Mouse (Mus musculus) midbrain, embryonic 15.5 days (tissue): ENCODE measurements at regions not wholly inside any gene's neighbourhood (a gene's known extent, or its start where the extent isn't known, plus 50 kb on each side); places are given as distances from the start of the nearest gene placed in this dataset.

ENCODE experiments used
- ATAC-seq: fragments of 200-750 bp; cut with Nextera tagmentation; replicated peaks from 2 replicates; pipeline ENCODE4 v1.8.0; 2017; ENCODE audit warnings: moderate TSS enrichment
- H3K27ac ChIP-seq: fragments of 300-500 bp; sonication (generic); 2 replicates; pipeline ENCODE4 v1.5.1; 2015; ENCODE audit warnings: mild to moderate bottlenecking, inconsistent platforms
- H3K27me3 ChIP-seq: fragments of 300-500 bp; sonication (generic); replicated peaks from 2 replicates; pipeline ENCODE4 v1.6.1; 2015; ENCODE audit warnings: inconsistent platforms
- H3K36me3 ChIP-seq: fragments of 300-500 bp; sonication (generic); replicated peaks from 2 replicates; pipeline ENCODE4 v1.6.1; 2015; ENCODE audit warnings: inconsistent platforms
- H3K4me1 ChIP-seq: fragments of 300-500 bp; sonication (generic); 2 replicates; pipeline ENCODE4 v1.6.1; 2015; ENCODE audit warnings: inconsistent platforms
- H3K4me2 ChIP-seq: fragments of 300-500 bp; sonication (generic); 2 replicates; pipeline ENCODE4 v1.6.1; 2015; ENCODE audit warnings: inconsistent platforms, mild to moderate bottlenecking, moderate library complexity
- H3K4me3 ChIP-seq: fragments of 300-500 bp; sonication (generic); 2 replicates; pipeline ENCODE4 v1.5.1; 2015; ENCODE audit warnings: mild to moderate bottlenecking, inconsistent platforms
- H3K9ac ChIP-seq: fragments of 300-500 bp; sonication (generic); 2 replicates; pipeline ENCODE4 v1.6.1; 2015; ENCODE audit warnings: mild to moderate bottlenecking, inconsistent platforms
- H3K9me3 ChIP-seq: fragments of 300-500 bp; sonication (generic); 2 replicates; pipeline ENCODE4 v1.6.1; 2016; ENCODE audit warnings: inconsistent platforms
- WGBS: fragments of 180-500 bp; shearing (Covaris S2); methylation state at CpG from one replicate; pipeline ENCODE4 v1.1.7; 2015; ENCODE audit warnings: mixed read lengths; 5-methylcytosine and 5-hydroxymethylcytosine counted together

DNA sequence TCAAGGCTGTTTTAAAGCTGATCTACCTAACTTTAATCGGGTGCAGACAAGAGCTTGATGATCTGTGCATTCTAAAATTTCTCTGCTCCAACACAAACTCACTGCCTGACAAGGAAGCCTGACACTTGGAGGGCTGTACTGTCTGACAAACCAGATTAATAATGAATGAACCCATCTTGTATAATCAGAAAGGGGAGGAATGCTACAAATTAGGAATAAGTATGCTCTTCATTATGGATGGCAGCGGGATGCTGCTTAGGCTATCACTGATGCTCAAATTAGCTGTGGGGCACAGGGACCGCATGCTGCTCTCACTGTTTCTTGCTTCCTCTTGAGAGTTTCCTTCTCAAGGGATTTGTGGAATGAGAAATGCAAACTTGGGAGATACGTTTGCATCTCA lies 213.8 kb upstream of the Veph1 start:
- WGBS = 50% methylated on average over 4 of the region's 4 CpGs
- Histone ChIP-seq H3K9ac (no peak overlapping the region), H3K4me3 (no peak overlapping the region), H3K36me3 (no peaks in the 10 kb centered on the region), H3K4me1 (0 out of 2 replicates have a peak, but pooled peaks cover 2% of the 10 kb centered on the region), H3K9me3 (no peaks in the 10 kb centered on the region), H3K27me3 (no peaks in the 10 kb centered on the region), H3K27ac (no peak overlapping the region), H3K4me2 (no peak overlapping the region)
- ATAC-seq = peak; percentile 67; the same call in 1 of the 2 replicates

- H3K4me1 ChIP-seq = 0 out of 2 replicates have a peak, but pooled peaks cover 2% of the 10 kb centered on the region
- H3K4me3 ChIP-seq = no peak overlapping the region
- no peak overlapping the region for H3K4me2 ChIP-seq
- H3K27ac ChIP-seq = no peak overlapping the region
- no peaks in the 10 kb centered on the region for H3K27me3 ChIP-seq
- H3K9me3 ChIP-seq = no peaks in the 10 kb centered on the region
- no peaks in the 10 kb centered on the region for H3K36me3 ChIP-seq
- H3K9ac ChIP-seq = no peak overlapping the region
- ATAC-seq = no peak
Observed at GRCm38 (mm10) chr3:66506125-66506524, 209.5 kb upstream of the Veph1 start.

GRCm38 (mm10) chr3:66505476-66506076 lies 208.9 kb upstream of the Veph1 start:
- WGBS = 48% methylated on average over 6 of the region's 6 CpGs
- Histone ChIP-seq H3K9ac (no peak overlapping the region), H3K36me3 (no peaks in the 10 kb centered on the region), H3K4me2 (no peak overlapping the region), H3K27ac (no peak overlapping the region), H3K9me3 (no peaks in the 10 kb centered on the region), H3K4me1 (0 out of 2 replicates have a peak, but pooled peaks cover 2% of the 10 kb centered on the region), H3K4me3 (no peak overlapping the region), H3K27me3 (no peaks in the 10 kb centered on the region)
- 0 out of 2 replicates have a peak, but pooled peaks have one; percentile 32 for ATAC-seq

- Histone ChIP-seq H3K36me3 (no peaks in the 10 kb centered on the region), H3K9ac (no peak overlapping the region), H3K4me1 (0 out of 2 replicates have a peak, but pooled peaks cover 2% of the 10 kb centered on the region), H3K4me3 (no peak overlapping the region), H3K27ac (no peak overlapping the region), H3K27me3 (no peaks in the 10 kb centered on the region), H3K4me2 (no peak overlapping the region), H3K9me3 (no peaks in the 10 kb centered on the region)
- WGBS = 71% methylated on average over 6 of the region's 6 CpGs
- ATAC-seq = no peak
Observed at GRCm38 (mm10) chr3:66504717-66505116, 208.1 kb upstream of the Veph1 start.

DNA sequence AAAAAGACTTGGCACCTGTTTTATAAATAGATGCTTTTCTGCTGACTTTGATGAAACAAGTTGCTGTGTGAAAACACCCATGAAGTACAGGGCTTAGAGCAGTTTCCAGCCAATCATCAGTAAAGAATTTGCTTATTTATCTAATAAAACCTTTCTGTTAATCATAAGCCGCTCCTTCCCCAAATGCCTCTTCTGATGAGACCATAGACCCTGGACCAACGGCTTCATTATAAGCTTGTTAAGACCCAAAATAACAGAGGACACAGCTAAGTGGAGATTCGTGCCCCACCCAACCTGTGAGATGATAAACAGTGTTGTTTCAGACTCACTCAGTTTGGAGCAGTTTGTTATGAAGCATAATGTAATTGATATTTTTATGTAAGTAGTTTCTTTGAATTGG lies 207.0 kb upstream of the Veph1 start:
- H3K4me2 ChIP-seq = no peak overlapping the region
- H3K4me1 ChIP-seq = 0 out of 2 replicates have a peak, but pooled peaks cover 2% of the 10 kb centered on the region
- WGBS = 89% methylated on average over 3 of the region's 3 CpGs
- H3K27me3 ChIP-seq = no peaks in the 10 kb centered on the region
- H3K36me3 ChIP-seq = no peaks in the 10 kb centered on the region
- no peak overlapping the region for H3K4me3 ChIP-seq
- no peak overlapping the region for H3K9ac ChIP-seq
- no peak for ATAC-seq
- no peaks in the 10 kb centered on the region for H3K9me3 ChIP-seq
- H3K27ac ChIP-seq = no peak overlapping the region

- Histone ChIP-seq H3K27ac (no peak overlapping the region), H3K4me2 (no peak overlapping the region), H3K36me3 (no peaks in the 10 kb centered on the region), H3K9ac (no peak overlapping the region), H3K4me3 (no peak overlapping the region), H3K9me3 (no peaks in the 10 kb centered on the region), H3K4me1 (0 out of 2 replicates have a peak, but pooled peaks cover 2% of the 10 kb centered on the region), H3K27me3 (no peaks in the 10 kb centered on the region)
- 82% methylated on average over 4 of the region's 4 CpGs for WGBS
- no peak for ATAC-seq
Observed at GRCm38 (mm10) chr3:66501865-66502264, 205.2 kb upstream of the Veph1 start.

- 80% methylated on average over 2 of the region's 2 CpGs for WGBS
- H3K9me3 ChIP-seq = no peaks in the 10 kb centered on the region
- no peak for ATAC-seq
Observed at GRCm38 (mm10) chr3:66494442-66495113, 197.9 kb upstream of the Veph1 start.

DNA sequence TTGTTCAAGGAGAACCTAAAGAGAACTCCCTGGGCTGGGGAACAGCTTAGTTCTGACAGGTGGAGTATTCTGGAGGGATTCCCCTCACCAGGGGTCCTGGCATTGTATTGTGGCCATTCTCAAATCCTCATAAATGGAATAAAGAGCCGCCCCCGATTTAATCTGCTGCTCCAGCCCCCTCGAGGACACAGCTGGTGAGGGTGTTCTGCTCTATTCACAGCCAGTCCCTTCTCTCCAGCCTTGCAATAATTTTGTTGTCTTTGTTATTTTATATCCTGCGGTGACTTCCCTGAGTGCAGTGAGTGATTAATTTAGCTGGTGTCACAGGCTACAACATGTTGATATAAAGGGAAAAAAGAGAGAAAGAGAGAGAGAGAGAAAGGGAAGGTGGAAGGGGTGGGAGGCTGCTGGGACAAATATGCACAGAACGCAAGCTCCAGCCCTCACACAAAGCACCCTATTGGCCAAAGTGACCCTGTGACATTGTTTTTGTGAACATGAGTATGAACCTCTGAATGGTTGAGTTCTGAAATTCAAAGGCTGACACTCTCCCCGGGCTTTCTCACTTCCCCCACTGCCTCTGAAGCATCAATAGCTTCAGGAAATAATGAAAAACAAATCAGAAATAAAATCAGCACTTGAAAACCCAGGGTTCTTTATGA lies 194.2 kb upstream of the Veph1 start:
- 13% methylated on average over 6 of the region's 6 CpGs for WGBS
- Histone ChIP-seq H3K9ac (no peak overlapping the region), H3K36me3 (no peaks in the 10 kb centered on the region), H3K4me3 (no peak overlapping the region), H3K27me3 (no peaks in the 10 kb centered on the region), H3K9me3 (no peaks in the 10 kb centered on the region), H3K4me1 (peaks cover 3% of the 10 kb centered on the region; the same call in 1 of the 2 replicates), H3K4me2 (no peak overlapping the region), H3K27ac (no peak overlapping the region)
- ATAC-seq = no peak

More at GRCm38 (mm10) chr3:66494442-66495113, 197.9 kb upstream of the Veph1 start:
- H3K4me1 ChIP-seq = peaks cover 3% of the 10 kb centered on the region; the same call in 1 of the 2 replicates
- H3K9ac ChIP-seq = no peak overlapping the region
- no peaks in the 10 kb centered on the region for H3K27me3 ChIP-seq
- H3K36me3 ChIP-seq = no peaks in the 10 kb centered on the region
- no peak overlapping the region for H3K4me2 ChIP-seq
- H3K27ac ChIP-seq = no peak overlapping the region
- no peak overlapping the region for H3K4me3 ChIP-seq

GRCm38 (mm10) chr3:66488724-66489123 lies 192.1 kb upstream of the Veph1 start:
- H3K9me3 ChIP-seq = no peaks in the 10 kb centered on the region
- 31% methylated on average over 7 of the region's 7 CpGs for WGBS
- no peaks in the 10 kb centered on the region for H3K36me3 ChIP-seq
- H3K9ac ChIP-seq = no peak overlapping the region
- H3K27ac ChIP-seq = no peak overlapping the region
- no peak for ATAC-seq
- H3K4me1 ChIP-seq = peaks cover 3% of the 10 kb centered on the region; the same call in 1 of the 2 replicates
- no peak overlapping the region for H3K4me2 ChIP-seq
- no peaks in the 10 kb centered on the region for H3K27me3 ChIP-seq
- no peak overlapping the region for H3K4me3 ChIP-seq

GRCm38 (mm10) chr3:66486658-66487057 lies 190.0 kb upstream of the Veph1 start:
- Histone ChIP-seq H3K4me2 (no peak overlapping the region), H3K4me3 (no peak overlapping the region), H3K27ac (no peak overlapping the region), H3K4me1 (peaks cover 3% of the 10 kb centered on the region; the same call in 1 of the 2 replicates), H3K27me3 (no peaks in the 10 kb centered on the region), H3K36me3 (no peaks in the 10 kb centered on the region), H3K9me3 (no peaks in the 10 kb centered on the region), H3K9ac (no peak overlapping the region)
- ATAC-seq = no peak

GRCm38 (mm10) chr3:66486184-66486583 lies 189.5 kb upstream of the Veph1 start:
- no peaks in the 10 kb centered on the region for H3K27me3 ChIP-seq
- H3K9ac ChIP-seq = no peak overlapping the region
- no peak overlapping the region for H3K4me3 ChIP-seq
- no peak overlapping the region for H3K4me2 ChIP-seq
- no peaks in the 10 kb centered on the region for H3K9me3 ChIP-seq
- WGBS = 86% methylated on average over 1 of the region's 1 CpGs
- no peaks in the 10 kb centered on the region for H3K36me3 ChIP-seq
- H3K4me1 ChIP-seq = peaks cover 3% of the 10 kb centered on the region; the same call in 1 of the 2 replicates
- no peak overlapping the region for H3K27ac ChIP-seq
- no peak for ATAC-seq

DNA sequence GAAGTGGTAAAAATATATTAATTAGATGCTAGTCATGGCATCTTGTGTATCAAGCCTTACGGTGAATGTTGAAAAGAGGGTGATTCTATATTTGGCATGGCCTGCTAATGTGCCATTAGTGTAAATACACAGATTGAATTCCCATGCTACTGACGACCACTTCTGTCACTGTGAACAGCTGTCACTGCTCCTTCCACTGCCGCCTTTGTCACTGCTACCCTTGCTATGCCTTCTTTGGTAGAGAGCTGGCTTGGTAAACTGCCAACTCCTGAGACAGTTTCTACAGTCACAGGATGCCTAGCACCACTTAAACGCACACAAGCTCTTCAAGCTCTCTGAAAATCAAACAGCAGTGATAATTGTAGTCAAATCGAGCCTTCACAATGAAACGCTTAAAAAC lies 184.1 kb upstream of the Veph1 start:
- Histone ChIP-seq H3K27ac (no peak overlapping the region), H3K36me3 (no peaks in the 10 kb centered on the region), H3K4me3 (no peak overlapping the region), H3K4me2 (no peak overlapping the region), H3K4me1 (no peaks in the 10 kb centered on the region), H3K9ac (no peak overlapping the region), H3K27me3 (no peaks in the 10 kb centered on the region), H3K9me3 (no peaks in the 10 kb centered on the region)
- WGBS = 49% methylated on average over 6 of the region's 6 CpGs
- ATAC-seq = 0 out of 2 replicates have a peak, but pooled peaks have one; percentile 17
